Mouse (Mus musculus): ENCODE measurements around the gene Zfp688. TPM values are rescaled to one million over a fixed set of nuclear protein-coding genes. Genes with fewer than 3 reads are reported as not detected.
A peak's percentile ranks its signal among the peaks of the same experiment; 100 is the strongest.
"Not testable (repeated sequence)": the region's sequence is repeated elsewhere in the genome, so short reads cannot be mapped to it uniquely, and the experiment has no call there.

Zfp688 gene
- polyA plus RNA-seq, 1 experiment: 19.1 TPM

- no peak for DNase-seq
- no peak overlapping the region for H3K27ac ChIP-seq (ENCODE audit: insufficient read depth, low read depth, low read length)
- TF ChIP-seq CTCF (conservative IDR thresholded peaks at IDR 0.05; ENCODE audit: insufficient read depth, insufficient read length, low read depth, low read length) (no peak), POLR2A (IDR thresholded peaks at IDR 0.05; ENCODE audit: low read depth, low read length) (no peak)
- 80% methylated on average over 8 of the region's 8 CpGs for WGBS
- H3K36me3 ChIP-seq (ENCODE audit: control insufficient read depth, insufficient read depth, low read length): no peaks in the 10 kb centered on the region
- no peaks in the 10 kb centered on the region for H3K27me3 ChIP-seq (replicated peaks; ENCODE audit: control insufficient read depth, insufficient read depth, low read length)
- peaks cover 8% of the 10 kb centered on the region; the same call in 1 of the 2 replicates for H3K4me1 ChIP-seq (ENCODE audit: control insufficient read depth, insufficient read depth, low read length)
- H3K4me3 ChIP-seq (ENCODE audit: insufficient read depth, low read depth, low read length): peak overlapping the region; percentile 91; the same call in 1 of the 2 replicates
Measured at GRCm38 (mm10) chr7:127392251-127392824, 29.5 kb downstream of the Zfp688 start.

GRCm38 (mm10) chr7:127391538-127391937 is 30.3 kb downstream of the Zfp688 start:
- H3K27me3 ChIP-seq (replicated peaks; ENCODE audit: control insufficient read depth, insufficient read depth, low read length): no peaks in the 10 kb centered on the region
- no peaks in the 10 kb centered on the region for H3K36me3 ChIP-seq (ENCODE audit: control insufficient read depth, insufficient read depth, low read length)
- no peak overlapping the region for H3K4me3 ChIP-seq (ENCODE audit: insufficient read depth, low read depth, low read length)
- H3K4me1 ChIP-seq (ENCODE audit: control insufficient read depth, insufficient read depth, low read length): peaks cover 8% of the 10 kb centered on the region; the same call in 1 of the 2 replicates
- 94% methylated on average over 16 of the region's 16 CpGs for WGBS
- DNase-seq: no peak
- no peak for TF ChIP-seq POLR2A (IDR thresholded peaks at IDR 0.05; ENCODE audit: low read depth, low read length)
- TF ChIP-seq CTCF (conservative IDR thresholded peaks at IDR 0.05; ENCODE audit: insufficient read depth, insufficient read length, low read depth, low read length): no peak
- H3K27ac ChIP-seq (ENCODE audit: insufficient read depth, low read depth, low read length): no peak overlapping the region

GRCm38 (mm10) chr7:127390306-127390705 is 31.6 kb downstream of the Zfp688 start:
- DNase-seq: no peak
- Histone ChIP-seq H3K27me3 (replicated peaks; ENCODE audit: control insufficient read depth, insufficient read depth, low read length) (no peaks in the 10 kb centered on the region), H3K4me3 (ENCODE audit: insufficient read depth, low read depth, low read length) (no peak overlapping the region), H3K27ac (ENCODE audit: insufficient read depth, low read depth, low read length) (no peak overlapping the region), H3K36me3 (ENCODE audit: control insufficient read depth, insufficient read depth, low read length) (no peaks in the 10 kb centered on the region), H3K4me1 (ENCODE audit: control insufficient read depth, insufficient read depth, low read length) (peaks cover 8% of the 10 kb centered on the region; the same call in 1 of the 2 replicates)
- TF ChIP-seq CTCF (conservative IDR thresholded peaks at IDR 0.05; ENCODE audit: insufficient read depth, insufficient read length, low read depth, low read length) (no peak), POLR2A (IDR thresholded peaks at IDR 0.05; ENCODE audit: low read depth, low read length) (no peak)
- WGBS: 69% methylated on average over 7 of the region's 7 CpGs

GRCm38 (mm10) chr7:127388201-127388600 is 33.7 kb downstream of the Zfp688 start:
- not testable (repeated sequence) for DNase-seq; H3K4me1 ChIP-seq (ENCODE audit: control insufficient read depth, insufficient read depth, low read length); H3K4me3 ChIP-seq (ENCODE audit: insufficient read depth, low read depth, low read length); H3K27me3 ChIP-seq (replicated peaks; ENCODE audit: control insufficient read depth, insufficient read depth, low read length); H3K27ac ChIP-seq (ENCODE audit: insufficient read depth, low read depth, low read length); H3K36me3 ChIP-seq (ENCODE audit: control insufficient read depth, insufficient read depth, low read length)

- H3K4me1 ChIP-seq (ENCODE audit: control insufficient read depth, insufficient read depth, low read length): no peaks in the 10 kb centered on the region
Measured at GRCm38 (mm10) chr7:127386641-127387392, 35.1 kb downstream of the Zfp688 start, which contains the start of gene 9130019O22Rik. 9130019O22Rik (minus strand) TSS chr7:127387166.

GRCm38 (mm10) chr7:127385560-127385959 is 36.3 kb downstream of the Zfp688 start:
- H3K4me3 ChIP-seq (ENCODE audit: insufficient read depth, low read depth, low read length); H3K27ac ChIP-seq (ENCODE audit: insufficient read depth, low read depth, low read length); H3K27me3 ChIP-seq (replicated peaks; ENCODE audit: control insufficient read depth, insufficient read depth, low read length); H3K4me1 ChIP-seq (ENCODE audit: control insufficient read depth, insufficient read depth, low read length); DNase-seq; H3K36me3 ChIP-seq (ENCODE audit: control insufficient read depth, insufficient read depth, low read length): not testable (repeated sequence)
- WGBS: 93% methylated on average over 4 of the region's 4 CpGs

More at GRCm38 (mm10) chr7:127386641-127387392, 35.1 kb downstream of the Zfp688 start, which contains the start of gene 9130019O22Rik:
- DNase-seq: peak; percentile 97
- Histone ChIP-seq H3K27ac (ENCODE audit: insufficient read depth, low read depth, low read length) (peak within 1 kb of the TSS; percentile 37; the same call in 1 of the 2 replicates), H3K36me3 (ENCODE audit: control insufficient read depth, insufficient read depth, low read length) (no peaks in the 10 kb centered on the region), H3K27me3 (replicated peaks; ENCODE audit: control insufficient read depth, insufficient read depth, low read length) (no peaks in the 10 kb centered on the region), H3K4me3 (ENCODE audit: insufficient read depth, low read depth, low read length) (peak within 1 kb of the TSS; percentile 83)
- peak; percentile 53 for TF ChIP-seq POLR2A (IDR thresholded peaks at IDR 0.05; ENCODE audit: low read depth, low read length)
- TF ChIP-seq CTCF (conservative IDR thresholded peaks at IDR 0.05; ENCODE audit: insufficient read depth, insufficient read length, low read depth, low read length): no peak
- WGBS: 13% methylated on average over 38 of the region's 38 CpGs

- WGBS: 80% methylated on average over 6 of the region's 6 CpGs
- H3K4me1 ChIP-seq (ENCODE audit: control insufficient read depth, insufficient read depth, low read length): no peaks in the 10 kb centered on the region
- H3K27ac ChIP-seq (ENCODE audit: insufficient read depth, low read depth, low read length): no peak overlapping the region
- no peak overlapping the region for H3K4me3 ChIP-seq (ENCODE audit: insufficient read depth, low read depth, low read length)
- no peaks in the 10 kb centered on the region for H3K27me3 ChIP-seq (replicated peaks; ENCODE audit: control insufficient read depth, insufficient read depth, low read length)
- no peak for TF ChIP-seq POLR2A (IDR thresholded peaks at IDR 0.05; ENCODE audit: low read depth, low read length)
- TF ChIP-seq CTCF (conservative IDR thresholded peaks at IDR 0.05; ENCODE audit: insufficient read depth, insufficient read length, low read depth, low read length): no peak
- no peak for DNase-seq
- no peaks in the 10 kb centered on the region for H3K36me3 ChIP-seq (ENCODE audit: control insufficient read depth, insufficient read depth, low read length)
Measured at GRCm38 (mm10) chr7:127378310-127378921, 43.5 kb downstream of the Zfp688 start.
